Mouse (Mus musculus) hindbrain, embryonic 14.5 days (tissue): ENCODE results near the gene Ldlrad3. TPM values are rescaled to one million over a fixed set of nuclear protein-coding genes. Genes with fewer than 3 reads are reported as not detected.
A peak's percentile ranks its signal among the peaks of the same experiment; 100 is the strongest.

Experiments used
- ATAC-seq: fragments of 200-750 bp; cut with Nextera tagmentation; 2 replicates; pipeline ENCODE4 v1.8.0; 2017; ENCODE audit warnings: moderate number of reproducible peaks, mild to moderate bottlenecking, moderate TSS enrichment, moderate library complexity; ENCODE audit not compliant: low FRiP score
- DNase-seq: peaks from one replicate; pipeline ENCODE4 v3.0.0-alpha.2; 2015; ENCODE audit warnings: low spot score
- H3K27ac ChIP-seq: fragments of 300-500 bp; sonication (generic); 2 replicates; pipeline ENCODE4 v1.5.1; 2014; ENCODE audit warnings: mild to moderate bottlenecking, moderate library complexity
- H3K27me3 ChIP-seq: fragments of 300-500 bp; sonication (generic); 2 replicates; pipeline ENCODE4 v1.6.1; 2014; ENCODE audit warnings: mild to moderate bottlenecking, low read length, mixed read lengths; ENCODE audit not compliant: control insufficient read depth, insufficient read depth
- H3K36me3 ChIP-seq: fragments of 300-500 bp; sonication (generic); replicated peaks from 2 replicates; pipeline ENCODE4 v1.6.1; 2014; ENCODE audit not compliant: control insufficient read depth, insufficient read depth
- H3K4me1 ChIP-seq: fragments of 300-500 bp; sonication (generic); replicated peaks from 2 replicates; pipeline ENCODE4 v1.6.1; 2014; ENCODE audit warnings: antibody characterized with exemption, low read length, mixed read lengths; ENCODE audit not compliant: control insufficient read depth, insufficient read depth
- H3K4me2 ChIP-seq: fragments of 300-500 bp; sonication (generic); replicated peaks from 2 replicates; pipeline ENCODE4 v1.6.1; 2014; ENCODE audit warnings: mild to moderate bottlenecking, moderate library complexity
- H3K4me3 ChIP-seq: fragments of 300-500 bp; sonication (generic); replicated peaks from 2 replicates; pipeline ENCODE4 v1.5.1; 2014; ENCODE audit warnings: mild to moderate bottlenecking, low read length
- H3K9ac ChIP-seq: fragments of 300-500 bp; sonication (generic); 2 replicates; pipeline ENCODE4 v1.6.1; 2014
- H3K9me3 ChIP-seq: fragments of 300-500 bp; sonication (generic); 2 replicates; pipeline ENCODE4 v1.6.1; 2016; ENCODE audit warnings: low read length; ENCODE audit not compliant: control insufficient read depth
- WGBS: fragments of 180-500 bp; shearing (Covaris S2); extraction: QIAGEN DNeasy Blood & Tissue Kit; methylation state at CpG from one replicate; pipeline ENCODE4 v1.1.7; 2014; 5-methylcytosine and 5-hydroxymethylcytosine counted together
- polyA plus RNA-seq: library from polyadenylated mRNA; unstranded; fragments of >200 nt; fragmentation: Nextera tagmentation; extraction: Ambion mirVana; gene quantifications from 2 replicates; pipeline ENCODE4 v1.2.1, GENCODE M21; 2014

Ldlrad3 gene
- polyA plus RNA-seq, 1 experiment from 2014 or later = 29.4 TPM

- H3K4me1 ChIP-seq = peaks cover 9% of the 10 kb centered on the region
- H3K4me2 ChIP-seq = no peak overlapping the region
- no peak for DNase-seq
- no peaks in the 10 kb centered on the region for H3K36me3 ChIP-seq
- no peaks in the 10 kb centered on the region; the same call in 1 of the 2 replicates for H3K27me3 ChIP-seq
- H3K27ac ChIP-seq = no peak overlapping the region
- no peak for ATAC-seq
- H3K9me3 ChIP-seq = no peaks in the 10 kb centered on the region
- no peak overlapping the region for H3K9ac ChIP-seq
- no peak overlapping the region for H3K4me3 ChIP-seq
- 64% methylated on average over 13 of the region's 13 CpGs for WGBS
Observed at GRCm38 (mm10) chr2:101908773-101909172, 277.4 kb downstream of the Ldlrad3 start.

GRCm38 (mm10) chr2:101907386-101908022 is 278.7 kb downstream of the Ldlrad3 start:
- no peaks in the 10 kb centered on the region for H3K36me3 ChIP-seq
- no peak overlapping the region for H3K27ac ChIP-seq
- DNase-seq = no peak
- peaks cover 9% of the 10 kb centered on the region for H3K4me1 ChIP-seq
- H3K4me2 ChIP-seq = no peak overlapping the region
- no peaks in the 10 kb centered on the region for H3K9me3 ChIP-seq
- ATAC-seq = no peak
- no peak overlapping the region for H3K9ac ChIP-seq
- no peak overlapping the region for H3K4me3 ChIP-seq
- H3K27me3 ChIP-seq = no peaks in the 10 kb centered on the region; the same call in 1 of the 2 replicates
- WGBS = 69% methylated on average over 10 of the region's 10 CpGs

GRCm38 (mm10) chr2:101906379-101906690 is 279.9 kb downstream of the Ldlrad3 start:
- peak overlapping the region; percentile 52 for H3K9ac ChIP-seq
- peaks cover 9% of the 10 kb centered on the region for H3K4me1 ChIP-seq
- no peaks in the 10 kb centered on the region; the same call in 1 of the 2 replicates for H3K36me3 ChIP-seq
- 46% methylated on average over 5 of the region's 5 CpGs for WGBS
- no peak overlapping the region for H3K4me3 ChIP-seq
- 0 out of 2 replicates have a peak overlapping the region, but pooled peaks have one; percentile 38 for H3K4me2 ChIP-seq
- DNase-seq = no peak
- no peaks in the 10 kb centered on the region; the same call in 1 of the 2 replicates for H3K27me3 ChIP-seq
- ATAC-seq = peak; percentile 29; the same call in 1 of the 2 replicates
- H3K27ac ChIP-seq = peak overlapping the region; percentile 44; the same call in 1 of the 2 replicates
- H3K9me3 ChIP-seq = no peaks in the 10 kb centered on the region

- Histone ChIP-seq H3K4me1 (peaks cover 9% of the 10 kb centered on the region), H3K9me3 (no peaks in the 10 kb centered on the region), H3K4me3 (no peak overlapping the region), H3K4me2 (peak overlapping the region; percentile 38), H3K9ac (peak overlapping the region; percentile 52), H3K27me3 (no peaks in the 10 kb centered on the region; the same call in 1 of the 2 replicates), H3K27ac (peak overlapping the region; percentile 54), H3K36me3 (peaks cover 5% of the 10 kb centered on the region)
- peak; percentile 94 for DNase-seq
- 17% methylated on average over 21 of the region's 21 CpGs for WGBS
- peak; percentile 64 for ATAC-seq
Observed at GRCm38 (mm10) chr2:101905534-101906378, 280.4 kb downstream of the Ldlrad3 start.

- Histone ChIP-seq H3K9me3 (no peaks in the 10 kb centered on the region), H3K4me3 (no peak overlapping the region), H3K9ac (no peak overlapping the region), H3K36me3 (peaks cover 16% of the 10 kb centered on the region), H3K27me3 (no peaks in the 10 kb centered on the region), H3K27ac (peak overlapping the region; percentile 7; the same call in 1 of the 2 replicates), H3K4me1 (peaks cover 9% of the 10 kb centered on the region), H3K4me2 (no peak overlapping the region)
- WGBS = 73% methylated on average over 4 of the region's 4 CpGs
- ATAC-seq = no peak
- no peak for DNase-seq
Observed at GRCm38 (mm10) chr2:101902196-101902595, 284.0 kb downstream of the Ldlrad3 start.

Other genes with a start within 250 kb of the Ldlrad3 start
- gene Trim44, start 221.4 kb upstream of the Ldlrad3 start, polyA plus RNA-seq = 74.2 and 77.7 TPM in 2 replicates